Mouse (Mus musculus) embryo, embryonic 9.5 days (tissue): Measurements from ENCODE around the gene Pank2.

Source experiments
- DNase-seq: peaks from one replicate; pipeline ENCODE4 v3.0.0-alpha.2; 2017; ENCODE audit errors: extremely low spot score

Gene Pank2

GRCm38 (mm10) chr2:131323675-131324074, 61.4 kb downstream of the Pank2 start:
- DNase-seq: no peak

DNA sequence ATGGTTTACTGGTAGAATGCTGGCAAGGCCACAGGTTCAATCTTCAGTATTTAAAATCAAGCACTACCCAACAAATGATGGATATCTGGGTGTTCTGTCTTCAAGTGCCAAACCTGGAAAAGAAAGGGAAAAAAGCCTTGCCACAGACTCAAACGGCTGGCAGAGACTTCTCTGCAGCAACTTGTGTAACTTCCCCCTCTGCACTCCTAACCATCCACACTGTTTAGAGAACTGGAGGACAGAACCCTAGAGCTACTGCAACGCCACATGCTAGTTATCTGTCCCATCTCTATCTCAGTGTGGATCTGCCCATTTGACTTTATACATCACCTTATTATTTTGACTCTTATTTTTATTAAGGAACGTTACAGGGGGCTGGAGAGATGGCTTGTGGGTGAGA, 63.7 kb downstream of the Pank2 start:
- no peak for DNase-seq

- DNase-seq: no peak
Measured at GRCm38 (mm10) chr2:131328981-131329380, 66.7 kb downstream of the Pank2 start.

- no peak for DNase-seq
Measured at GRCm38 (mm10) chr2:131330548-131330947, 68.3 kb downstream of the Pank2 start.

GRCm38 (mm10) chr2:131337602-131338001, 75.3 kb downstream of the Pank2 start:
- no peak for DNase-seq

GRCm38 (mm10) chr2:131344449-131344848, 82.2 kb downstream of the Pank2 start:
- DNase-seq: no peak

DNA sequence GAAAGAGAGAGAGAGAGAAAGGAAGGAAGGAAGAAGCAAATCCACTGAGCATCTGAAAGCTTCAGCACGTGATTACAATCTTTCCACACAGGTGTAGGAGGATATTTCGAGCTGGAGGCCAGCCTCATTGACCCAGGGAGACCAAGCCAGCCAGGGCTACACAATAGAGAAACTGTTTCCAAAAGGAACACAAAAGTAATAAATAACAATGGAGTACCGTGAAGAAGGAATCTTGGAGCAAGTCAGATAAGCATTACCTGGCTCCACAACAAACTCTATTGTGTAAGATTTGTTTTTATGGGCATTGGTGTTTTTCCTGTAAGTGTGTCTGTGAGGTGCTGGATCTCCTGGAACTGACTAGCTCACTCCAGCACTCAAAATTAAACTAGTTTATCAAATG, 83.3 kb downstream of the Pank2 start:
- DNase-seq: no peak
